Mouse (Mus musculus) liver, postnatal 0 days (tissue): ENCODE measurements at regions not wholly inside any gene's neighbourhood (a gene's known extent, or its start where the extent isn't known, plus 50 kb on each side); places are given as distances from the start of the nearest gene placed in this dataset.

ENCODE experiments used
- CTCF ChIP-seq: sonication (generic); IDR thresholded peaks from 2 replicates; pipeline ENCODE4 v1.5.1; 2016; ENCODE audit warnings: antibody characterized with exemption, low read depth
- EP300 ChIP-seq: IDR thresholded peaks from 2 replicates; pipeline ENCODE4 v1.6.1; 2016; ENCODE audit warnings: antibody characterized with exemption, low read depth, mild to moderate bottlenecking

DNA sequence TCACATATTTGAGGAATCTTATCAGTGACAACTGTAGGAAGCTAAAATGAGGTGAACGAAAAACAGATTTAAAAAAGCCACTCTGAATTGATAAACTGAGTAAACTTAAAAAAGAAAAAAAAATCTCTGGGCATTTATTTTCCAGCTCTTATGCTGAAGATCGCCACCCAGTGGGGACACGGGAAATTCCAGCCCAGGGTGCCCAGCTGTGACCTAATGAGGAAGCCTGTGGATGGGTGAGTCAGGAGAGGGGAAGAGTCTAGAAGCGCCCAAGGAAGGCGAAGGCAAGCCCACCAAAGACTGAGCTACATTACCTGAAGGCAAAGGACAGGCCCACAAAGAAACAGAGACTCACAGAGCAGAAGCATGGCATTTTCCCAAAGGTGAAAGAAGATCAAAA lies 72.7 kb upstream of the Frem2 start:
- peak; percentile 55 for TF ChIP-seq CTCF
- no peak for TF ChIP-seq EP300
